Mouse (Mus musculus) MEL (cell line): Measurements from ENCODE around the gene Rgcc.

Experiments
- CHD2 ChIP-seq: IDR thresholded peaks from 2 replicates; pipeline ENCODE4 v1.6.1; 2011; ENCODE audit warnings: low read length, improper control_type of control experiment
- CTCF ChIP-seq, 3 experiments: IDR thresholded peaks in 2 of 3; conservative IDR thresholded peaks in 1 of 3; 2 replicates each; pipeline ENCODE4 v1.5.1; 2011 to 2012; ENCODE audit warnings: low read length in 3 of 3, low read depth in 2 of 3, mild to moderate bottlenecking in 2 of 3, improper control_type of control experiment in 1 of 3, inconsistent platforms in 1 of 3, mixed read lengths in 1 of 3, moderate library complexity in 1 of 3; ENCODE audit not compliant: control insufficient read depth in 1 of 3, insufficient read depth in 1 of 3, poor library complexity in 1 of 3, severe bottlenecking in 1 of 3
- E2F4 ChIP-seq: IDR thresholded peaks from 2 replicates; pipeline ENCODE4 v1.6.1; 2011; ENCODE audit warnings: low read depth, low read length, improper control_type of control experiment, borderline replicate concordance
- EP300 ChIP-seq, 2 experiments: IDR thresholded peaks; 2 replicates each; pipeline ENCODE4 v1.6.1; 2011; ENCODE audit warnings: improper control_type of control experiment in 2 of 2, low read length in 2 of 2, low read depth in 1 of 2, mild to moderate bottlenecking in 1 of 2
- HCFC1 ChIP-seq: IDR thresholded peaks from 2 replicates; pipeline ENCODE4 v1.6.1; 2012; ENCODE audit warnings: low read depth, mild to moderate bottlenecking, inconsistent platforms, low read length, improper control_type of control experiment, moderate library complexity
- KAT2A ChIP-seq: conservative IDR thresholded peaks from 2 replicates; pipeline ENCODE4 v1.6.1; 2012; ENCODE audit warnings: low read depth, low read length, improper control_type of control experiment, inconsistent platforms
- MAZ ChIP-seq: IDR thresholded peaks from 2 replicates; pipeline ENCODE4 v1.6.1; 2012; ENCODE audit warnings: low read depth, mild to moderate bottlenecking, inconsistent platforms, low read length, improper control_type of control experiment
- POLR2A ChIP-seq, 2 experiments: IDR thresholded peaks; 2 replicates each; pipeline ENCODE4 v1.6.1; 2011 to 2012; ENCODE audit warnings: low read length in 2 of 2, mild to moderate bottlenecking in 2 of 2, control low read depth in 1 of 2, improper control_type of control experiment in 1 of 2, low read depth in 1 of 2, moderate library complexity in 1 of 2; ENCODE audit not compliant: control insufficient read depth in 1 of 2, insufficient read depth in 1 of 2, poor library complexity in 1 of 2
- TAL1 ChIP-seq: IDR thresholded peaks from 2 replicates; pipeline ENCODE4 v1.6.1; 2012; ENCODE audit warnings: mild to moderate bottlenecking, inconsistent platforms, low read length, moderate library complexity, mixed read lengths

DNA sequence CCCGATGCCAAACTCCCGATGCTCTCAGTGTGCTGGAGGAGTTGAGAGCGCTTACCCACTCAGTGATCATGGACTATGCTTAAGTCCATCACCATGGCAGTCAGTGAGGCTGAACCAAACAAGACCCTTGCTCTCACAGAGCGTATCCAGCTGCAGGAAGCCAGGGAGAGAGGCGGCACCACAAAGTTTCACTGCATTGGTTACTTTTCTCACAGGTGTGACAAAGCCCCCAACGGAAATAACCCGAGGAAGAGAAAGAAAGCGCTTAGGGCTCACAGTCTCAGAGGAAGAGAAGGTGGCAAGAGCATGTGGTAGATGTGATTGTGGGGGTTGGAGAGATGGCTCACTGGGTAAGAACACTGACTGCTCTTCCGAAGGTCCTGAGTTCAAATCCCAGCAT lies 21.0 kb downstream of the Rgcc start:
- TF ChIP-seq HCFC1 (no peak), CTCF (IDR thresholded peaks at IDR 0.05 in 2 of 3, conservative IDR thresholded peaks at IDR 0.05 in 1 of 3; ENCODE audit: control insufficient read depth in 1 of 3, insufficient read depth in 1 of 3, low read depth in 2 of 3, low read length in 3 of 3, poor library complexity in 1 of 3, severe bottlenecking in 1 of 3) (no peak), KAT2A (no peak), POLR2A (IDR thresholded peaks at IDR 0.05; ENCODE audit: control insufficient read depth in 1 of 2, insufficient read depth in 1 of 2, low read depth in 1 of 2, low read length in 2 of 2, poor library complexity in 1 of 2) (no peak), E2F4 (no peak), CHD2 (no peak), TAL1 (no peak), EP300 (IDR thresholded peaks at IDR 0.05; ENCODE audit: low read depth in 1 of 2, low read length in 2 of 2) (no peak), MAZ (no peak)
